Mouse (Mus musculus) CH12.LX (cell line): ENCODE data around the gene Rtn1.

Experiments
- CTCF ChIP-seq, 2 experiments: IDR thresholded peaks in 1 of 2; conservative IDR thresholded peaks in 1 of 2; 2 replicates each; pipeline ENCODE4 v1.5.1; 2011 to 2012; ENCODE audit warnings: low read depth in 2 of 2, low read length in 2 of 2, improper control_type of control experiment in 1 of 2, inconsistent platforms in 1 of 2, mild to moderate bottlenecking in 1 of 2, moderate library complexity in 1 of 2
- E2F4 ChIP-seq: IDR thresholded peaks from 2 replicates; pipeline ENCODE4 v1.6.1; 2011; ENCODE audit warnings: low read depth, low read length, improper control_type of control experiment; ENCODE audit not compliant: insufficient replicate concordance
- HCFC1 ChIP-seq: IDR thresholded peaks from 2 replicates; pipeline ENCODE4 v1.6.1; 2012; ENCODE audit warnings: low read depth, mild to moderate bottlenecking, inconsistent platforms, low read length, improper control_type of control experiment
- MAX ChIP-seq: IDR thresholded peaks from 2 replicates; pipeline ENCODE4 v1.6.1; 2011; ENCODE audit warnings: low read length, improper control_type of control experiment
- MAZ ChIP-seq: IDR thresholded peaks from 2 replicates; pipeline ENCODE4 v1.6.1; 2012; ENCODE audit warnings: low read depth, mild to moderate bottlenecking, inconsistent platforms, low read length, improper control_type of control experiment, moderate library complexity
- NELFE ChIP-seq: IDR thresholded peaks from 2 replicates; pipeline ENCODE4 v1.6.1; 2011; ENCODE audit warnings: low read depth, low read length, improper control_type of control experiment
- NRF1 ChIP-seq: IDR thresholded peaks from 2 replicates; pipeline ENCODE4 v1.6.1; 2014; ENCODE audit warnings: low read depth, mild to moderate bottlenecking, inconsistent platforms, low read length, improper control_type of control experiment, moderate library complexity
- POLR2A ChIP-seq: IDR thresholded peaks from 2 replicates; pipeline ENCODE4 v1.6.1; 2011; ENCODE audit warnings: low read depth, mild to moderate bottlenecking, improper control_type of control experiment, low read length
- SMC3 ChIP-seq: IDR thresholded peaks from 2 replicates; pipeline ENCODE4 v1.6.1; 2011; ENCODE audit warnings: low read depth, low read length, improper control_type of control experiment
- TCF12 ChIP-seq: IDR thresholded peaks from 2 replicates; pipeline ENCODE4 v1.6.1; 2014; ENCODE audit warnings: low read depth, mild to moderate bottlenecking, inconsistent platforms, low read length, improper control_type of control experiment
- ZKSCAN1 ChIP-seq: IDR thresholded peaks from 2 replicates; pipeline ENCODE4 v1.6.1; 2012; ENCODE audit warnings: low read depth, inconsistent platforms, low read length, improper control_type of control experiment, borderline replicate concordance

DNA sequence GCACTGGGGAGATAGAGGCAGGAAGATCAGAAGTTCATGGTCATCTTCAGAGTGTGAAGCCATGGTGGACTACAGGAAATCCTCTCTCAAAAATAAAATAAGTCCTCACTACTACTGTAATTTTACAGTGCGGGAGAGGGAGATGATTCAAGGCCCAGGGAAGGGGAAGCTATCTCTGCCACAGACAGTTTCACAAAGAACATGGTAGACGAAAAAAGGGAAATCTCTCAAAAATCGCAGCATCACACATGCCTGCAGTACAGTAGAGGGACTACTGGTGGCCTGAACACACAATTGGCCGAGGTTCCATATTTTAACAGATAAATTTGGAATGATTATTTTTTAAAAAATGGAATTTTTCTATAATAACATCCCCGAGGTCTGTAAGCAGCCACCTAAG lies 20.0 kb downstream of the Rtn1 start:
- TF ChIP-seq CTCF (conservative IDR thresholded peaks at IDR 0.05 in 1 of 2, IDR thresholded peaks at IDR 0.05 in 1 of 2; ENCODE audit: low read depth in 2 of 2, low read length in 2 of 2) (no peak), NRF1 (no peak), TCF12 (no peak), POLR2A (no peak), SMC3 (no peak), MAX (no peak), ZKSCAN1 (no peak), NELFE (no peak), HCFC1 (no peak), E2F4 (no peak), MAZ (no peak)
